Mouse (Mus musculus): Measurements from ENCODE around the gene Cdc42bpg. TPM values are rescaled to one million over a fixed set of nuclear protein-coding genes. Genes with fewer than 3 reads are reported as not detected.
A peak's percentile ranks its signal among the peaks of the same experiment; 100 is the strongest.

Cdc42bpg gene
- total RNA-seq (2021): 1 to 10 TPM; 8.2 to 10.0 TPM

- DNase-seq: peak; percentile 85
Observed at GRCm38 (mm10) chr19:6306137-6306551, at the start of gene Cdc42bpg. Gene Cdc42bpg, plus strand, starts transcription at chr19:6306456.

- peak; percentile 40 for DNase-seq
Observed at GRCm38 (mm10) chr19:6260428-6260827, 45.8 kb upstream of the Cdc42bpg start.

GRCm38 (mm10) chr19:6260946-6261345 is 45.3 kb upstream of the Cdc42bpg start:
- DNase-seq: no peak

- DNase-seq: no peak
Observed at GRCm38 (mm10) chr19:6261379-6261778, 44.9 kb upstream of the Cdc42bpg start.

GRCm38 (mm10) chr19:6262222-6262621 is 44.0 kb upstream of the Cdc42bpg start:
- DNase-seq: peak; percentile 84

GRCm38 (mm10) chr19:6262839-6263433 is 43.3 kb upstream of the Cdc42bpg start:
- no peak for DNase-seq

- DNase-seq: no peak
Observed at GRCm38 (mm10) chr19:6264200-6264599, 42.1 kb upstream of the Cdc42bpg start.

- DNase-seq: no peak
Observed at GRCm38 (mm10) chr19:6264945-6265344, 41.3 kb upstream of the Cdc42bpg start.

- DNase-seq: no peak
Observed at GRCm38 (mm10) chr19:6265727-6266182, 40.5 kb upstream of the Cdc42bpg start.

- DNase-seq: peak; percentile 40
Observed at GRCm38 (mm10) chr19:6267306-6268169, 38.7 kb upstream of the Cdc42bpg start.

GRCm38 (mm10) chr19:6268170-6268528 is 38.1 kb upstream of the Cdc42bpg start:
- DNase-seq: peak; percentile 93

GRCm38 (mm10) chr19:6268670-6269132 is 37.6 kb upstream of the Cdc42bpg start:
- no peak for DNase-seq

GRCm38 (mm10) chr19:6269798-6270475 is 36.3 kb upstream of the Cdc42bpg start:
- DNase-seq: no peak

- no peak for DNase-seq
Observed at GRCm38 (mm10) chr19:6270661-6271060, 35.6 kb upstream of the Cdc42bpg start.

- no peak for DNase-seq
Observed at GRCm38 (mm10) chr19:6271206-6271605, 35.0 kb upstream of the Cdc42bpg start.

GRCm38 (mm10) chr19:6272053-6272452 is 34.2 kb upstream of the Cdc42bpg start:
- DNase-seq: no peak

GRCm38 (mm10) chr19:6272738-6273137 is 33.5 kb upstream of the Cdc42bpg start:
- DNase-seq: peak; percentile 51

- DNase-seq: no peak
Observed at GRCm38 (mm10) chr19:6273592-6273991, 32.7 kb upstream of the Cdc42bpg start.

- no peak for DNase-seq
Observed at GRCm38 (mm10) chr19:6273998-6274608, 32.2 kb upstream of the Cdc42bpg start.

- DNase-seq: no peak
Observed at GRCm38 (mm10) chr19:6275740-6276389, 30.4 kb upstream of the Cdc42bpg start.

- DNase-seq: peak; percentile 98
Observed at GRCm38 (mm10) chr19:6276426-6277421, 29.5 kb upstream of the Cdc42bpg start, which contains the start of gene Ehd1. Gene Ehd1, plus strand, starts transcription at chr19:6276725.

All from heart, postnatal 4 days (tissue).